Mouse (Mus musculus) cerebellum, adult (tissue): Measurements from ENCODE around the gene Ebpl.

Experiments used
- ATAC-seq: cut with Nextera tagmentation; 2 replicates; pipeline ENCODE4 v1.9.2; 2017; ENCODE audit warnings: mild to moderate bottlenecking, moderate library complexity, mixed read lengths; ENCODE audit not compliant: insufficient number of reproducible peaks, low FRiP score, low TSS enrichment

Ebpl gene

DNA sequence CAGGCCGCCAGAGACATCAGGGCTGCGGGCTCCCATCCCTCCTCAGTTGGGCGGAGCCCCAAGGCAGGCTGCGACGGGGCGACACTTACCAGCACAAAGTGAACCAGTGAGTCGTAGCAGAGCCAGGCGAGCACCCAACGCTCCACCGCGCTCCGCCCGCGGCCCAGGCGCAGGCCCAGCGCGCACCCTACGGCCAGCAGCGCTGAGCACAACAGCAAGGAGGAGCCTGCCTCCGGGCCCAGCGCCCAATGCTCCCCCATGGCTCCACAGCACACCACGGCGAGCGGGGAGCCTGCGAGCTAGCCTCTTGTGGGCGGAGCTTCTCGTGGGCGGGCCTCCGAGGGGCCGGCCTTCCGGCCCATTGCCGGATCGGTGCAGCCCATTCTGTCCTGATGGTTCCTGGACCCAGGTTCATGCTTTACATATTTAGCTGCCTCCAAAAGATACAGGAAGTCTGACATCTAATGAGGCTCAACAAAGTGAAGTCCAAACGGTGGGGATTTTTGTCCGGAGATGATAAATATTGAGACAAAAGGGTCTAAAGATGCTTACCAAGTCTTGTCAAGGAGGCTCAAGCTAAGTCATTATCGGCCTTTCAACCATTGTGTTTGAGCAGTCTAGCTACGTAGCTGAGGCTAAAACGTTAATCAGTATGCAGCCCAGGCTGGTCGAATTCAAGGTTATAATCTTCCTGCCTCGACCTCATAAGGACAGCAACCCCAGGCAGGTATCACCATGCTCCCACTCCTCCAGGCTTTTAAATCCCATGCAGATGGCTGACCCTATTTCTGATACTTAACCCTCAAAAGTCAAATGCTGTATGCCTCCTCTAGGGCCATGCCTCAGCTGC lies at the start of gene Ebpl:
TSS of gene Ebpl (minus strand) at position 309 of the 850 bp plus-strand sequence.
- peak; percentile 95 for ATAC-seq

DNA sequence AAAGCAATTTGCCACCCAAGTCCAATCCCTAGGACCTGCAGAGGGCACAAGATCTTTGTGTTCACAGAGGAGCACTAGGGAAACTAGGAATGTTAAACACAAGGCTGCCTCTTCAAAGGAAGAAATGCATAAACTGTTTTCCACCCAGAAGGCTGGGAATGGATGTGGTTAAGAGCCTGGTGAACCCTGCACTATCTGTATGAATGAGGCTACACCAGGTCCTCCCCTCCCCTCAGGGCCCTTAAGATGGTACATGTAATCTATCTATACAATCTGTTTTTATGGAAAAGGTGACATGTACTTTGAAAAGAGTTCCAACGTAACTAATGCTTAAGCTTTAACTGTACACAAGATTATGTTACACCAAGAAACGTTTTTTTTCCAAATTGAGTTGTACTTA lies 49.8 kb upstream of the Ebpl start:
- ATAC-seq, result no peak

DNA sequence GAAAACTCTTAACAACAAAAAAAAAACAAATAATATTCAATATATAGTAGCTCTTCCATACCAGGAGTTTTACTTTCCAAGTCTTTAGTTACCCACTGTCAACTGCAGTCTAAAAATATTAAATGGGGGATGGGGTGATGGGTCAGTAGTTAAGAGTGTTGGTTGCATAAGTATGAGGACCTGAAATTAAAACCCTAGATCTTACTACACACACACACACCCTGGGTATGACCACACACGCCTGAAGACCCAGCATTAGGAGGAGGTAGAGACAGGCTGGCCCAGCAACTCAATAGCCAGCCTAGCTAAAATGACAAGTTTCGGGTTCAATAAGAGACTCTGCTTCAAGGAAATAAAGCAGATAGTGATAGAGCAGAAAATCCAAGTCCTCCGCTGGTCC lies 46.8 kb upstream of the Ebpl start:
- ATAC-seq, result no peak

DNA sequence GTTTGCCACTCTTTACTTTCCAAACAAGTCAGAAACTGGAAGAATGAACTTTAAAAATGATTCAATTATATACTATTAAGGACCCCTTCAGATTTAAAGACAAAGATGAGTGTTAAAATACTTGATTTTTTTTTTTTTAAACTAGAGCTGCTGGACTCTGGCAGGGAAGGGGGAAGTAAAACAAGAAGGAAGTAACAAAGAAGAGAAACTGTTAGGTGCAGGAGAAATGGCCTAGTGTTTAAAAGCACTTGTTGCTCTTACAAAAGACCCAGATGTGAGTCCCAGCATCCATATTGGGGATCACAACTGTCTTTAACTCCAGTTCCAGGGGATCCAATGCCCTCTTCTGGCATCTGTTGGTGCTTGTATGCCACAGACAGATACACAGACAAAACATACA lies 45.5 kb upstream of the Ebpl start:
- no peak for ATAC-seq

DNA sequence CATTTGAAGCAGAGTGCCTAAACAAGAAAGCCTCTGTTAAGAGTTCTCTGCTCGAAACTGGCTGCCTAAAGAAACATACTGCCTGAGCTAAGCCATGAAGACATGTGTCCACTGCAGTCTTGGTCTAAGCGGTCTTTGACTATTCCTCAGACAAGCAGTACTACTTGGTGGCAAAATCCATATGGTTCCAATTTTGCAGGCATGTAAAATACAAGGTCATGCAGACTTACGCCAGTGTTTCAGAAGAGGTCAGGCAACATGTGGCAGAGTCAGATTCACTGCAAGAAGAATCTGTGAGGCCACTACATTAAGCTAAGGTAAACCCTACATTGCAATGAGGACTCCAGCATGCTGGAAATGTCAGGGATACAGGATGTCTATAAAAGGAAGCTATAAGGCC lies 44.7 kb upstream of the Ebpl start:
- ATAC-seq, result no peak

DNA sequence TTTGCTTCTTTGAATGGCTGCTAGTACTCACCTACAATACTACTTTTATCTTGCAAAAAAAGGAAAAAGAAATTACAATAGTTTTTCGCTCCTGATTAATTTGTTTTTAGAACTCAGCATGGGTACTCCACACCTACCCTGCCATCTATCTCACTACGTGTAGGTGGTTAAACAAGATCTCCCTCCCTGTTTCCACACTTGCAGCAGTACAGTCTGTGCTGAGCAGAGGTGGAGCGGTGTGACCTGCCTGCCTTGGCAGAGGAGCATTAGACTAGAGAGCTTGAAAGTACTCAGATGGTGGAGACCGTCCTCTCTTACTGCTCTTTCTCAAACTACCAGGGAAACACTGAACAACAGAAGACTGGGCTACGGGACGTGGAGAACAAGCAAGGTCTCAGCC lies 34.5 kb upstream of the Ebpl start:
- ATAC-seq, result no peak

DNA sequence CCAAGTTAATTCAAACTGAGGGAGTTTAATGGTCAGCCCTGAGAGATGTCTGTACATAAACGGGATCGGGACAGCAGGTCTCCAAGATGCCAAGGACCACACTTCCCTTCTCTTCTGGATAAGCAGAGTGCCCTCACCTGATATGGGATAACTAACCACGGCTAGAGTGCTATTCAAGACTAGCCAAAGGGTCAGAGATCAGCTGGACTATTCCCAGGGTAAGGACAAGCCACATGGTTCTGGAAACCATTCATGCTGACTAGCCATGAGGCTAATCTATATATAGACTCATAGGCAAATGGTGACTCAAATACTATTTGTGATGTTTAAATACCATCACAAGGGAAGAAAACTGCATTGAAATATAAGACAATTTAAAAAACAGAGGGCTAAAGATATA lies 30.3 kb upstream of the Ebpl start:
- no peak for ATAC-seq

DNA sequence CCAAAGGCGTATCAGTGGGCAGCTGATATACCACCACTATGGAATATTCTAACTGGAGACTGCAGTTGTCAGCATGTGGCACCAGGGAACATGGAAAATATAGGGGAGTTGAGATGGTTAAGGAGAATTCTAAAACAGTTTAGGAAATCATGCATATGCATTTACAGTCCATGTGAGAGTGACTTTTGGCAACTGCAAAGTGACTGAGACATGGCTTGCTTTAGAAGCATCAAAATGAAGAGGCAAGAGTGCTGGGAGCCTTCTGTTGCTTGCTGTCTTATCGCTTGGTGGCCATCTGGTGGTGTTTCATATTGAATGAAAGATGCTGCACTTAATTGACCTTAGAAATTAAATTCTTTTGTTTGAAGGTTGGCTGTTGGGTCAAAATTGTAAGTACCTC lies 7.1 kb upstream of the Ebpl start:
- ATAC-seq, result no peak

DNA sequence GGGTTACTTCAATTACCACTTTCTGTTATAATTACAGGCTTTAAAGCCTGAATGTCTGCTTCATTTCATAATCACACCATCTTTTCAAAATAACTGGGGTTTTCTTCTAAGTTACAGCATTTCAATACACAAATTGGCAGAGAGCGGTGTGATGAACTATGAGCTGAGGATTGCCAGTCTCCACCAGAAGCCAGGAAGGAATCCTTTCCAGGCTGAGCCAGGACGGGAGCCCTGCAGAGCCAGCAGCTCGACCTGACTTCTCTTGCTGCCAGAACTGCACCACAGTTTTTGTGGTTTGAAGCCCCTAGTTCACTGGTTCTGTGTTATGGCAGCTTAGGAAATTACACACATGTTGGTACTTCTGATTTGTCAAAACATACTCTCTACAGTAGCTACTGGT lies 4.4 kb upstream of the Ebpl start:
- ATAC-seq, result no peak

DNA sequence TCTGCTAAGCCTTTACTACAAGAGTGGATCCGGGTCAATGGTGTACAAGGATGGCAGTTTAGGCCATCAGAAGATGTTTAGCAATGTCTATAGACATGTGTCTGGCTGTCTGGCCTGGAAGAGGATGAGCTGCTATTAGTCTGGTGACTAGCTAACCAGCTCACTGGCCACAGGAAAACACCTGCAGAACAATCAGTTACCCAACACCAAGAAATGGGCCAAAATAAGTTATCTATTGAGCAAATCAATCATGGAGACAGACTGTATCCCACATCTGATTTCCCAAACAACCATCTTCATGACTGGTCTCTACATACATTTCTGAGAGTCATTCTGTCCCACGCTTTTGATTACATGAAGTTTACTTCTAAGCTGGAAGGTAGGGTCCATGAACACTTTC lies 3.5 kb upstream of the Ebpl start:
- ATAC-seq, result no peak

DNA sequence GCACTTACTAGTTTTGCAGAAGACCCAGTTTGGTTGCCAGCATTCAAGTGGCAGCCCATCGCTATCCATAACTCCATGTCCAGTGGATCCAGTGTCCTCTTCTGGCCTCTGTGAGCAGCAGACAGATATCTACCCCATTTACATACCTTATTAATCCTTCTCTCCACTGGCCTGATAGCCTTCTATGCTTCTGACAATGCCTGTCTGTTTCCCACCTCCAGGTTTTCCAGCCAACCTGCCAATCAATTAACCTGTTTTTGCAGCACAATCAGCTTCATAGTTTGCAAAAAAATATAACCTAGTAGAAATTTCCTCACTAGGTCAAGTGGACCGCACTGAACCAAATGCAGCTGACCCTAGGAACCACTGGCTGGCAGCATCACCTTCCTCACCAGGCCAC lies 2.0 kb upstream of the Ebpl start:
- no peak for ATAC-seq

DNA sequence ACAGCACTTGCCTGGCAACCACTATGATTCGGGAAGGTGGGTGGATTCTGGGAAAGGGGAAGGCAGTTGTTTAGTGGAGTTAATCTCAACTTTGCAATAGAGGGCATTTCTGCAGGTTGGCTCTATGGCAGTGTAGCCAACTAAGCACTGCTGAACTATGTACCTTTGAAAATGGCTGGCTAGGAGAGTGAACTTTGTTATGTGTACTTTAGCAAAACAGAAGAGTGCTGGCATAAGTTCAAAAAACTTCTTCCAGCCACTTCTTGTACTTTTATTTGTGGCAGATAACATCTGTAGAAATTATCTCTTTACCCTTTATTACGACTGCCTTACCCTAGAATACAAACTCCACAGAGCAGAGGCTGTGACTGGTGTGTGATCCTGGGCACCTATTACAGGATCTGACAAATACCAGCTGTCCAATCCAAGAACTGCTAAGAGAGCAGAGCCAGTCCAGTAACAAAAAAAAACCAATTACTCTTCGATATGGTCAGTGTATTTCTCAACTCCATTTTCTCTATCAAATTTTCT lies 807 bp upstream of the Ebpl start:
- no peak for ATAC-seq

DNA sequence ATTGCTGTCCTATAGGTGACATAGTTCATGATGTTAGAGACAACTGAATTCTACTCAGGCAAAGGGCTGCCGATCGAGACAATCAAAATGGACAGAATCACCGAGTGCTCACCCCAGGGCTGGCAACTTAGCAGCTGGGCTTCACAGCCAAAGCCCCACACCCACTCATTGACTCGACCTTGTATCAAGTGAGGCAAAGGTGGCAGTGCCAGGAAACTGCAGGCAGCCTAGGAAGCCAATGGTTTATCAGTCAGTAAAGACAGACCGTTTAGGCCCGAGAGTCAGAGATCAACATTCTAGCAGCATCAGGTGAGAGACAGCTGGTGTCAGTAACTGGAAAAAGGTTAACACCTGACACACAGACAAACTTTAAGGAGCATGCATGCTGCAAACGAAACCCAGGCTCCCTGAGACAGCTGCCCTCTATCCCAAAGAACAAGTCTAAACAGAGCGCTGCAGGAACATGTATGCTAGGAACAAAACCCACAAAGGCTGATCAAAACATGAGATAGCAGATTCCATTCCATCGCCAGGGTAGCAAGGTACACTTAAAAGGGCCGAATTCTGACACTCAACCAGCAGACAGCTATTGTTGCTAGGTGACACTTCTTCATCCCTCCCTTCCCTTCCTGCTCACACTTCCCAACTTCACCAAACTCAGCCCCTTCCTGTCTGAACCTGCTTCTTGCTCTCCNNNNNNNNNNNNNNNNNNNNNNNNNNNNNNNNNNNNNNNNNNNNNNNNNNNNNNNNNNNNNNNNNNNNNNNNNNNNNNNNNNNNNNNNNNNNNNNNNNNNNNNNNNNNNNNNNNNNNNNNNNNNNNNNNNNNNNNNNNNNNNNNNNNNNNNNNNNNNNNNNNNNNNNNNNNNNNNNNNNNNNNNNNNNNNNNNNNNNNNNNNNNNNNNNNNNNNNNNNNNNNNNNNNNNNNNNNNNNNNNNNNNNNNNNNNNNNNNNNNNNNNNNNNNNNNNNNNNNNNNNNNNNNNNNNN lies 5.7 kb downstream of the Ebpl start:
- ATAC-seq, result no peak

DNA sequence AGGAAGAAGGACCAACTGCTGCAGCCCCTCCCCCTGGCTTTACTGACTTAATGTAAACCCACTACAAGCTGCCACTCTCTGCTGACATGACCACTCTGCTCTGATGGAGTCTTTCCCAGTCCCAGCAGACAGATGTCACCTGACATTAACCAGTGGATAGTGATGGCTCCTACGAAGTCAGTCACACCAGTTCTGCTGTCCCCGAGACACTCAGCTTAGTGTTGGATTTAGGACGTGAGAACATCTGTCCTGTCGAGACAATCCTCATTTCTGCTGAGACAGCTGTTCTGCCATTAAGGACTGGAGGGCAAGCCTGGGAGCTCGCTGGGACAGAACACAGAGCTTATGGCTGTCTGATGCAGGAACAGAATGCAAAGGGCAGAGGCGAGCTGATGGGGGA lies 9.4 kb downstream of the Ebpl start:
- ATAC-seq, result no peak

DNA sequence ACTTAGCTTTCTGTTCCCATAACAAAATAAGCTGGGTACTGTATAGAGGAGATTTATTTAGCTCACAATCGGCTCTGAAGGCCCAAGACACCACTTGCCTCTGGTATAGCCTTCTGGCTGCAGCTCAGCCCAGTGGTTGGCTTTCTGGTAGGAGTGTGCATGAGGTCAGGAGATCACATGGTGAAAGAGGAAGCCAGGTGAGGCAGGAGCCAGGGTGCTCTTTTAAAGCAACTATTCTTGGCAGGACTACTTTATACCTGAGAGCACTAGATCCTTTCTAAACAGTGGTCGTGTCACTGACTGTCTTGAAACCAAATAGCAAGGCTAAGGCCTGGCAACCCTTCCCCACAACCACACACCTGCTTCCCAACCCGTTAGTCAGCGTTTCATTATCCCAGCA lies 10.4 kb downstream of the Ebpl start:
- ATAC-seq, result no peak

DNA sequence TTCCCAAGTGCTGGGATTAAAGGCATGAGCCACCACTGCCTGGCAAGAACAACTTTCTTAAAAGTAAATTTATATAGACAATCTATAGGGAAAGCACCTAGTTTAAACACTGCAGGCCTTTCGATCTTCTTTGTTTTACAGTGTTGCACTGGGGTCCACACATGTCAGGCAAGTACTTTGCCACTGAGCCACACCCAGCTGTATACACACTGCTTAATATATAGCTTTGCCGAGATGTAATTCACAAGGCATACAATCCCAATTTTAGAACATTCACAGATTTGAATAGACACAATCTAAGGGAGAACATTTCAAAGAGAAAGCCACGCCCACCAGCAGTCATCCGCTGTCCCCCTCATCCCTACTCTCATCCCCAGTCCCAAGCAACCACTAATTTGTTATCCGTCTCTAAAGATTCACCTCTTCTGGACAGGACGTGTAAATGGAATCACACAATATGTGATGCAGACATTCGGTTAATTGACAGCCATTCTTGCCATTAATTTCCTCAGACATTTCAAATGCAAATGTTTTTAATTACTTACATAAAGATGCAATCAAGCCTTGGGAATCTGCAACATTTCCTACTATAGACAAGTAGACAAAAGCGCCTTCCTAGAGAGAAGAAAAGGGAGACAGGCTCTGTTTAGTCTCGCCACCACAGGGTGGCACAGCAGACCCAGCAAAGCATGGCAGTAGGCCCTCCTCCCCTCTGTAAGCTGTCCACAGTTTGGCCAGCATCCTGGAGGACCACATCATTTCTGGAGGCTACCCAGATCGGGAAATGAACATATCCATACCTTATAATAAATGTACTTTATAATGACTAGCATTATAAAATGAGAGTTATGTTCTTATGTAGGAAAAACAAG lies 13.2 kb downstream of the Ebpl start:
- ATAC-seq, result 0 out of 2 replicates have a peak, but pooled peaks have one; percentile 61

DNA sequence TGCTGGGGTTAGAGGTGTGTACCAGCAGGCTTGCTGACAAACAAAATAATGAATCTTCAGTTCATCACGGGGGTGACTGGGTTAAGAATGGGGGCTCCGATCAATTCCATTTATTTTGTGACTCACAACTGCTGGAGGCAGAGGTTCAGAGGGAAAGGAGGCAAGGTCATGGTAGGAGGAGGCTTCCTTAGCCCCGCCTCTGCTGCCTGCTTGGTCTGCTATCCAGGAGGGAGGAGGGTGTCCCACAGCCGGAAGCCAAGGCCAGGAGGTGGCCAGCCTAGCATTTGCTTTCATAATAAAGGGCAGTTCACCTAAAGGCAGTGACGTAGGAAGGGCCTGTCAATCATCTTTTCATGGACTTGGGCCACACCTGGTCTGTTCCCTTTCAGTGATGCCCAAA lies 15.6 kb downstream of the Ebpl start:
- no peak for ATAC-seq

DNA sequence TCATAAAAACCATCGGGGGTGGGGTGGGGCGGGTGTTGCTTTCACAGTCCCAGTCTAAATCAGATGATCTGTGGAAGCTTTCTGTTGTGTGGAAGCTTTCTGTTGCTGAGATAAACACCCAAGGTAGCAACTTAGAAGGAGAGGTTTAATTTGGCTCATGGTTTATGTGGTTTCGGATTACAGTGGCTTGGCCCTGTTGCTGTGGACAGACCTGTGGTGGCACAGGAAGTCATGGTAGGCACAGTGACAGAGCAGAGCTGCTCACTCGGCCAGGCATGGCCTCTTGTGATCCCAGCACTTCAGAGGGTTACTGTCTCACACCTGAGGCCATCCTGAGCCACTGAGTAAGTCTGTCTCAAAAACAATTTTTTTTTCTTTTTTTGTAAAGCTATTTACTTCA lies 20.9 kb downstream of the Ebpl start:
- no peak for ATAC-seq

DNA sequence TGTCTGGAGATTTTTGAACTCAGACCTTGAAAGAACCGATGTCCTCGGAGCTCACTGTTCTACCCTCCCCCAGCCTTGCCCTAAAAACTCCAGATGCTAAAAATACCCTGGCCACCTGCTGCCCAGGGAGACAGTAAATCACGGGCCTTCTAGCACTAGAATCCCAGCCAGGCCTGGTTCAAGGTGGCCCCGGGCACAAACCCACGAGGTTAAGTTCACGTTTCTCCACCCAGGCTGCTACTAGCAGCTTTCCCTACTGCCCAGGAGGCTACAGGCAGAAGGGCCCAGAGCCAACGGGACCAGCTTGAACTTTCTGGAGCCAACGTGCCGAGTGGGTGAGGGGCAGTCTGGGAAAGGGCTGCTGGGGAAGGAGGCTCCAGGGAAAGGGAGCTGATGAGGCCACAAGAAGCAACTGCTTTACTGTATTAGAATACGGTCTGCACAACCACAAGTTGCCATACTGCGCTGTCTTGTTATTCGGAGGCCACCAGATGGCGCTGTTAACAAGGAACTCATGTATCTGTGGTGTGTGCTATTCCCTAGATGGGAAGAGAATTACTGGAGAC lies 29.2 kb downstream of the Ebpl start:
- ATAC-seq, result peak; percentile 70

DNA sequence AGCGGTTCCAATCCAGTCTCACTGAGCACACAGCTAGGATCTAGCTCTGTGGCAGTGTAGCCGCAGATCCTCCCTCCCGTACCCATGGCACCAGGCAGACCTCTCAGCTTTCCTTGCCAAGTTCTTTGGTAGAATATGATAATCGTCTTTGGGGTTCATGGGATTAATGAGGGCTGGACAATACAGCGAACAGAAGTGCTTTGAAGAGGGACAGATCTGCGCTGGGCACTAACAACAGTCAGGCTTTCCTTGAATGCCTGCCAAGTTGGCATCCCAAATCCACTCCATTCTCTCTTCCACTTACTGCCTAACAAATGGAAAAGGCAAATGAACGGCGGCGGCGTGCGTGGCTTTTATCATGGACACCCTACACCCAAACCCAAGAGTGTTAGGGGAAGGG lies 29.6 kb downstream of the Ebpl start:
- no peak for ATAC-seq
